In the genomic region with DNA sequence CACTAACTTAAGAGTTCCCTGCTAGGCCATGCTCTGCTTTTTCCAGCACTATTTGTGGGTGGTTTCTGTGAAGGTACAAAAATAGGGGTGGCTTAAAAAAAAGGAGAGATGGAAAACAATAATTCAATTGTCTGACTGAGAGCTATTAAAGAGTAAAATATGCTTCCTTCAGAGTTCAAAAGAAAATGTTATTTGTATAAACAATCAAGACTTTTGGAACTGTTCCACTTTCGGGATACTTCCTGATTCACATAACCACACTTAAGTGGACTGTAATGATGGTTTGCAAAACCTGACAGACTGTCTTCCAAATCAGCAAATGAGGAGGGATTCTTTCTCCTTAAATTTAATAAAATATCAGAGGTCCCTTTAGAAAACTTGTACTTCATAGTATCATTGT, we compare ENCODE assay signal across 18 mouse cellular contexts.
"Had no signal": no experiment of that assay in that cellular context is flagged by ENCODE, and none has a peak within 500 bp of the region (broad histone marks: within the 10 kb centered on the region; RNA-seq: fewer than 3 reads in every experiment).

No protein-coding gene starts in this region.

- ATAC-seq: intestine, embryonic 15.5 days; midbrain, embryonic 13.5 days; midbrain, embryonic 16.5 days had no signal

- H3K4me1 ChIP-seq: intestine, embryonic 15.5 days; liver, embryonic 13.5 days; megakaryocyte, embryonic 14.5 days; midbrain, embryonic 10.5 days; midbrain, embryonic 13.5 days; neural tube, embryonic 13.5 days had no signal

- H3K27ac ChIP-seq: intestine, embryonic 15.5 days; kidney, embryonic 15.5 days; liver, embryonic 13.5 days; midbrain, embryonic 10.5 days; midbrain, embryonic 13.5 days; neural tube, embryonic 13.5 days had no signal

- H3K9ac ChIP-seq: intestine, embryonic 15.5 days; kidney, embryonic 15.5 days; liver, embryonic 13.5 days; midbrain, embryonic 13.5 days; neural tube, embryonic 13.5 days had no signal

- DNase-seq: kidney, adult 11 months; kidney, adult 8-10 months; kidney, postnatal 25 days; left cerebral cortex, postnatal 4 days; liver, embryonic 13.5 days; lung, postnatal 10 days; retina, postnatal 1 day; right cerebral cortex, postnatal 25 days; spleen, adult 18-20 months; thymus, postnatal 25 days had no signal

- H3K4me3 ChIP-seq: intestine, embryonic 15.5 days; kidney, embryonic 15.5 days; liver, embryonic 13.5 days; megakaryocyte, embryonic 14.5 days; midbrain, embryonic 10.5 days; midbrain, embryonic 13.5 days; myocyte; neural tube, embryonic 13.5 days had no signal

- H3K27me3 ChIP-seq: intestine, embryonic 15.5 days; kidney, embryonic 15.5 days; liver, embryonic 13.5 days; megakaryocyte, embryonic 14.5 days; midbrain, embryonic 13.5 days; neural tube, embryonic 13.5 days had no signal

- H3K4me2 ChIP-seq: intestine, embryonic 15.5 days; kidney, embryonic 15.5 days; liver, embryonic 13.5 days; midbrain, embryonic 13.5 days; neural tube, embryonic 13.5 days had no signal

- H3K36me3 ChIP-seq: intestine, embryonic 15.5 days; kidney, embryonic 15.5 days; liver, embryonic 13.5 days; midbrain, embryonic 10.5 days; midbrain, embryonic 13.5 days; neural tube, embryonic 13.5 days had no signal

- H3K9me3 ChIP-seq: intestine, embryonic 15.5 days; kidney, embryonic 15.5 days; liver, embryonic 13.5 days; midbrain, embryonic 10.5 days; midbrain, embryonic 13.5 days; neural tube, embryonic 13.5 days had no signal
